Mouse (Mus musculus) retina, postnatal 1 day (tissue): Measurements from ENCODE around the gene Cfd.
A peak's percentile ranks its signal among the peaks of the same experiment; 100 is the strongest.

Experiments
- DNase-seq: peaks from one replicate; pipeline ENCODE4 v3.0.0-alpha.2; 2012

Gene Cfd

GRCm38 (mm10) chr10:79886611-79887010 is 4.0 kb upstream of the Cfd start:
- DNase-seq: no peak

GRCm38 (mm10) chr10:79889386-79889785 is 1.3 kb upstream of the Cfd start:
- no peak for DNase-seq

GRCm38 (mm10) chr10:79892451-79893118 is 1.9 kb downstream of the Cfd start:
- DNase-seq: peak; percentile 86

- DNase-seq: no peak
Observed at GRCm38 (mm10) chr10:79896306-79896705, 5.7 kb downstream of the Cfd start.

- no peak for DNase-seq
Observed at GRCm38 (mm10) chr10:79896814-79897213, 6.2 kb downstream of the Cfd start.

- no peak for DNase-seq
Observed at GRCm38 (mm10) chr10:79897316-79898245, 6.9 kb downstream of the Cfd start.

- DNase-seq: peak; percentile 98
Observed at GRCm38 (mm10) chr10:79900951-79901410, 10.3 kb downstream of the Cfd start.

- DNase-seq: no peak
Observed at GRCm38 (mm10) chr10:79906712-79907111, 16.1 kb downstream of the Cfd start.

- no peak for DNase-seq
Observed at GRCm38 (mm10) chr10:79907415-79907814, 16.8 kb downstream of the Cfd start.

- peak; percentile 98 for DNase-seq
Observed at GRCm38 (mm10) chr10:79908167-79909091, 17.8 kb downstream of the Cfd start, which contains the start of gene Med16. TSS of gene Med16 (minus strand) at chr10:79908923.

- DNase-seq: no peak
Observed at GRCm38 (mm10) chr10:79909092-79909922, 18.7 kb downstream of the Cfd start.

GRCm38 (mm10) chr10:79910556-79910955 is 19.9 kb downstream of the Cfd start, which contains the start of gene Gm26602:
TSS of gene Gm26602 (plus strand) at chr10:79910856.
- no peak for DNase-seq

GRCm38 (mm10) chr10:79912412-79912811 is 21.8 kb downstream of the Cfd start:
- no peak for DNase-seq

- DNase-seq: peak; percentile 75
Observed at GRCm38 (mm10) chr10:79914131-79914947, 23.7 kb downstream of the Cfd start.

- no peak for DNase-seq
Observed at GRCm38 (mm10) chr10:79914948-79915596, 24.4 kb downstream of the Cfd start.

GRCm38 (mm10) chr10:79916081-79916480 is 25.4 kb downstream of the Cfd start:
- DNase-seq: no peak

- peak; percentile 83 for DNase-seq
Observed at GRCm38 (mm10) chr10:79916808-79917531, 26.3 kb downstream of the Cfd start, which contains the start of gene Kiss1r. TSS of gene Kiss1r (plus strand) at chr10:79916971.

GRCm38 (mm10) chr10:79917532-79918100 is 27.0 kb downstream of the Cfd start:
- no peak for DNase-seq
